Mouse (Mus musculus): ENCODE measurements around the gene Stx12. TPM values are rescaled to one million over a fixed set of nuclear protein-coding genes. Genes with fewer than 3 reads are reported as not detected.
"Not testable (repeated sequence)": the region's sequence is repeated elsewhere in the genome, so short reads cannot be mapped to it uniquely, and the experiment has no call there.

Stx12 gene
- 10 to 100 TPM; 52.0 to 53.2 TPM for total RNA-seq (2021)
- long read RNA-seq, experiment 1, transcript Stx12-201 (9 exons, 2,934 nt): major isoform, 53 of 64 reads
- long read RNA-seq, experiment 1, partial matches to known transcripts: 8 of 64 reads
- long read RNA-seq, experiment 1, other reads (novel, unspliced or antisense): 3 of 64 reads
- long read RNA-seq, experiment 2, transcript Stx12-201 (9 exons, 2,934 nt): major isoform, 34 of 40 reads
- long read RNA-seq, experiment 2, partial matches to known transcripts: 4 of 40 reads
- long read RNA-seq, experiment 2, other reads (novel, unspliced or antisense): 2 of 40 reads

GRCm38 (mm10) chr4:132884064-132884843, at the start of gene Stx12:
Stx12 (minus strand) TSS chr4:132884509.
- peak; percentile 94 for DNase-seq

GRCm38 (mm10) chr4:132932752-132933404, 48.6 kb upstream of the Stx12 start:
- no peak for DNase-seq

GRCm38 (mm10) chr4:132930784-132931183, 46.5 kb upstream of the Stx12 start:
- peak; percentile 74 for DNase-seq

GRCm38 (mm10) chr4:132926520-132926919, 42.2 kb upstream of the Stx12 start:
- not testable (repeated sequence) for DNase-seq

- DNase-seq: peak; percentile 100
Measured at GRCm38 (mm10) chr4:132922558-132923008, 38.3 kb upstream of the Stx12 start, which contains the start of gene Fam76a. Fam76a (minus strand) TSS chr4:132922558.

- DNase-seq: no peak
Measured at GRCm38 (mm10) chr4:132922061-132922530, 37.8 kb upstream of the Stx12 start.

- no peak for DNase-seq
Measured at GRCm38 (mm10) chr4:132921488-132921887, 37.2 kb upstream of the Stx12 start.

GRCm38 (mm10) chr4:132920171-132920570, 35.9 kb upstream of the Stx12 start:
- DNase-seq: no peak

GRCm38 (mm10) chr4:132918493-132918892, 34.2 kb upstream of the Stx12 start:
- DNase-seq: not testable (repeated sequence)

GRCm38 (mm10) chr4:132912156-132912555, 27.8 kb upstream of the Stx12 start:
- DNase-seq: no peak

- DNase-seq: peak; percentile 68
Measured at GRCm38 (mm10) chr4:132905843-132906360, 21.6 kb upstream of the Stx12 start.

GRCm38 (mm10) chr4:132904765-132905309, 20.5 kb upstream of the Stx12 start:
- peak; percentile 48 for DNase-seq

- DNase-seq: no peak
Measured at GRCm38 (mm10) chr4:132904071-132904470, 19.8 kb upstream of the Stx12 start.

- no peak for DNase-seq
Measured at GRCm38 (mm10) chr4:132898197-132898596, 13.9 kb upstream of the Stx12 start.

GRCm38 (mm10) chr4:132894402-132894801, 10.1 kb upstream of the Stx12 start:
- no peak for DNase-seq

- no peak for DNase-seq
Measured at GRCm38 (mm10) chr4:132884844-132885374, 600 bp upstream of the Stx12 start.

GRCm38 (mm10) chr4:132883561-132884063, 697 bp downstream of the Stx12 start:
- DNase-seq: no peak

- no peak for DNase-seq
Measured at GRCm38 (mm10) chr4:132874363-132875097, 9.8 kb downstream of the Stx12 start.

GRCm38 (mm10) chr4:132873481-132874362, 10.6 kb downstream of the Stx12 start:
- DNase-seq: no peak

- peak; percentile 16 for DNase-seq
Measured at GRCm38 (mm10) chr4:132871116-132871515, 13.2 kb downstream of the Stx12 start.
